Mouse (Mus musculus) hindbrain, embryonic 12.5 days (tissue): ENCODE measurements around the gene Ets1. TPM values are rescaled to one million over a fixed set of nuclear protein-coding genes. Genes with fewer than 3 reads are reported as not detected.

ENCODE experiments used
- ATAC-seq: fragments of 200-750 bp; cut with Nextera tagmentation; 2 replicates; pipeline ENCODE4 v1.8.0; 2017; ENCODE audit warnings: moderate TSS enrichment; ENCODE audit not compliant: low FRiP score
- H3K27ac ChIP-seq: fragments of 300-500 bp; sonication (generic); 2 replicates; pipeline ENCODE4 v1.5.1; 2016; ENCODE audit warnings: mild to moderate bottlenecking
- H3K27me3 ChIP-seq: fragments of 300-500 bp; sonication (generic); 2 replicates; pipeline ENCODE4 v1.6.1; 2016; ENCODE audit warnings: mild to moderate bottlenecking
- H3K36me3 ChIP-seq: fragments of 300-500 bp; sonication (generic); 2 replicates; pipeline ENCODE4 v1.6.1; 2016; ENCODE audit warnings: mild to moderate bottlenecking
- H3K4me1 ChIP-seq: fragments of 300-500 bp; sonication (generic); 2 replicates; pipeline ENCODE4 v1.6.1; 2016
- H3K4me2 ChIP-seq: fragments of 300-500 bp; sonication (generic); replicated peaks from 2 replicates; pipeline ENCODE4 v1.6.1; 2016; ENCODE audit warnings: mild to moderate bottlenecking
- H3K4me3 ChIP-seq: fragments of 300-500 bp; sonication (generic); 2 replicates; pipeline ENCODE4 v1.5.1; 2016; ENCODE audit warnings: mild to moderate bottlenecking
- H3K9ac ChIP-seq: fragments of 300-500 bp; sonication (generic); 2 replicates; pipeline ENCODE4 v1.6.1; 2016; ENCODE audit warnings: mild to moderate bottlenecking, moderate library complexity
- H3K9me3 ChIP-seq: fragments of 300-500 bp; sonication (generic); replicated peaks from 2 replicates; pipeline ENCODE4 v1.6.1; 2016; ENCODE audit warnings: mild to moderate bottlenecking
- WGBS: fragments of 180-500 bp; shearing (Covaris S2); methylation state at CpG from one replicate; pipeline ENCODE4 v1.1.7; 2016; 5-methylcytosine and 5-hydroxymethylcytosine counted together
- polyA plus RNA-seq: library from polyadenylated mRNA; unstranded; fragments of >200 nt; fragmentation: Nextera tagmentation; extraction: Ambion mirVana; gene quantifications from 2 replicates; pipeline ENCODE4 v1.2.1, GENCODE M21; 2016

Gene Ets1
- polyA plus RNA-seq, 1 experiment from 2014 or later, result 35.7 TPM

DNA sequence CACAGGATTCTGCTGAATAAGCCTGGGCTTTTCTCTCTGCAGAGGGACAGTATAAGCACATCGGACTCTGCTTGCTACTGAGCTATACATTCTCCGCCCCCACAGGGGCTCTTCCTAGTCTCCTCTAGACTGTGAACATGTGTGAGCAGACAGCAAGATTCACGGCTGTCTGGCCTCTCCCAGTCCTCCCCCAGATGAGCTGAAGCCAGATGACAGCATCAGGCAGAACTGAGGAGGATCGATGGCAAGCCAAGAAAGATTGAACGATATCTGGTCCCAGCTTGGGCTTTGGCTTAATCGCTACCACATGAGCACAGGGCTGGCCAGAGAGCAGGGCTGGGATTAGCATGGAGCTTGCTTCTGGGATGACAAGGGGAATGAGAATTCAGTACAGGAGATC is 155.7 kb downstream of the Ets1 start:
- no peak for ATAC-seq
- no peaks in the 10 kb centered on the region for H3K36me3 ChIP-seq
- H3K4me1 ChIP-seq, result 0 out of 2 replicates have a peak, but pooled peaks cover 6% of the 10 kb centered on the region
- H3K9ac ChIP-seq, result no peak overlapping the region; the same call in 1 of the 2 replicates
- H3K9me3 ChIP-seq, result no peaks in the 10 kb centered on the region
- H3K4me3 ChIP-seq, result no peak overlapping the region
- H3K4me2 ChIP-seq, result no peak overlapping the region
- WGBS, result 64% methylated on average over 6 of the region's 6 CpGs
- H3K27me3 ChIP-seq, result no peaks in the 10 kb centered on the region
- H3K27ac ChIP-seq, result no peak overlapping the region

DNA sequence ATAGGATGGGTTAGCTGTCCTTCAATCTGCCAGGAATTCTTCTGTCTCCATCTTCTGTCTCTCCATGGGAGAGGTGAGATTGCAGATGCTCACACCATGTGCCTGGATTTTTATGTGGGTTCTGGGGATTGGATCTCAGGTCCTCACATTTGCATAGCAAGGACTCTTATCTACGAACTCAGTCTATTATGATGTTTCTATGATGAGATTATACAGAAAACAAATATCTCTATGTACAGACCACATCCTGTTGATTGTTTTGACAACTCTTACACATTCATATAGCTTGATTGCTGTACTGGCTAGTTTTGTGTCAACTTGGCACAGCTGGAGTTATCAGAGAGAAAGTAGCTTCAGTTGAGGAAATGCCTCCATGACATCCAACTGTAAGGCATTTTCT is 162.2 kb downstream of the Ets1 start:
- WGBS, result 93% methylated on average over 1 of the region's 1 CpGs

DNA sequence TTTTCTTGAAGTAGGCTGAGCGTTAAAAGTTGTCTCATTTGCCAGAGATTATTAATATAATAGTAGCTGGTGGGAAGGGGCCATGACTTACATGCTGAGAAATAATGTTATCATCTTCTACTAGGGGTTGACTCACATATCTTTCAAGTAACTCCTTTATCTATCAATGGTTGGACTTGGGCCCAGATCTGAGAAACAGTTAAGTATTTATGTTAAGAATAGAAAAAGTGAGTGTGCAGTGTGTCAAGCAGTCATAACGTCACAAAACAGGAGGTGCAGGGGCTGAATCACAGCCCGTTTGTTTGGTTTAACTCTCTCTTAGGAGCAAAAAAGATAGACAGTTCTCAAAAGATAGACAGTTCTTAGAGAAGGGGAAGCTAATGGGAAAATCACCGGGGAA is 170.1 kb downstream of the Ets1 start:
- Histone ChIP-seq H3K4me3 (no peak overlapping the region), H3K4me1 (no peaks in the 10 kb centered on the region), H3K27me3 (no peaks in the 10 kb centered on the region), H3K4me2 (no peak overlapping the region), H3K9me3 (no peaks in the 10 kb centered on the region), H3K9ac (no peak overlapping the region), H3K36me3 (no peaks in the 10 kb centered on the region), H3K27ac (no peak overlapping the region)
- no peak for ATAC-seq
- 85% methylated on average over 4 of the region's 4 CpGs for WGBS

More for the DNA sequence above, 162.2 kb downstream of the Ets1 start:
- H3K27ac ChIP-seq, result no peak overlapping the region
- no peaks in the 10 kb centered on the region for H3K9me3 ChIP-seq
- no peaks in the 10 kb centered on the region for H3K27me3 ChIP-seq
- H3K9ac ChIP-seq, result no peak overlapping the region
- H3K36me3 ChIP-seq, result no peaks in the 10 kb centered on the region
- no peak overlapping the region for H3K4me3 ChIP-seq
- H3K4me2 ChIP-seq, result no peak overlapping the region
- no peak for ATAC-seq
- H3K4me1 ChIP-seq, result no peaks in the 10 kb centered on the region

Other genes with a start within 250 kb of the Ets1 start
- 24.4 and 26.4 TPM in 2 replicates for gene Fli1, start 93.4 kb upstream of the Ets1 start, polyA plus RNA-seq